Mouse (Mus musculus): Measurements from ENCODE around the gene Apoa2.

- TF ChIP-seq MAX (IDR thresholded peaks at IDR 0.05; ENCODE audit: low read depth) = no peak
- no peak for TF ChIP-seq POLR2A (IDR thresholded peaks at IDR 0.05; ENCODE audit: insufficient read length, low read depth)
Observed at GRCm38 (mm10) chr1:171230215-171230614, 5.4 kb downstream of the Apoa2 start.

Measured in myocyte (in vitro differentiated cells).